Mouse (Mus musculus): ENCODE results near the gene Rgs11. TPM values are rescaled to one million over a fixed set of nuclear protein-coding genes. Genes with fewer than 3 reads are reported as not detected.

The Rgs11 gene
- polyA plus RNA-seq, 1 experiment from 2014 or later, result 2.0 TPM

GRCm38 (mm10) chr17:26232863-26233262, 30.1 kb downstream of the Rgs11 start:
- H3K9ac ChIP-seq (replicated peaks), result no peak overlapping the region
- H3K4me3 ChIP-seq (replicated peaks), result no peak overlapping the region
- no peak for ATAC-seq
- H3K4me1 ChIP-seq (replicated peaks), result 0 out of 2 replicates have a peak, but pooled peaks cover 3% of the 10 kb centered on the region
- no peaks in the 10 kb centered on the region for H3K27me3 ChIP-seq
- H3K36me3 ChIP-seq, result 0 out of 2 replicates have a peak, but pooled peaks cover 5% of the 10 kb centered on the region
- 70% methylated on average over 8 of the region's 8 CpGs for WGBS
- no peaks in the 10 kb centered on the region for H3K9me3 ChIP-seq
- H3K4me2 ChIP-seq (replicated peaks), result no peak overlapping the region
- H3K27ac ChIP-seq, result no peak overlapping the region

- Histone ChIP-seq H3K9ac (replicated peaks) (no peak overlapping the region), H3K9me3 (no peaks in the 10 kb centered on the region), H3K27ac (no peak overlapping the region), H3K36me3 (0 out of 2 replicates have a peak, but pooled peaks cover 5% of the 10 kb centered on the region), H3K4me2 (replicated peaks) (no peak overlapping the region), H3K4me1 (replicated peaks) (0 out of 2 replicates have a peak, but pooled peaks cover 3% of the 10 kb centered on the region), H3K27me3 (no peaks in the 10 kb centered on the region), H3K4me3 (replicated peaks) (no peak overlapping the region)
- ATAC-seq, result no peak
- WGBS, result 93% methylated on average over 8 of the region's 8 CpGs
Measured at GRCm38 (mm10) chr17:26234386-26234785, 31.6 kb downstream of the Rgs11 start.

- no peaks in the 10 kb centered on the region for H3K9me3 ChIP-seq
- H3K27ac ChIP-seq, result peak overlapping the region; percentile 57
- H3K4me3 ChIP-seq (replicated peaks), result no peak overlapping the region
- H3K4me2 ChIP-seq (replicated peaks), result no peak overlapping the region
- H3K9ac ChIP-seq (replicated peaks), result no peak overlapping the region
- H3K36me3 ChIP-seq, result 0 out of 2 replicates have a peak, but pooled peaks cover 5% of the 10 kb centered on the region
- 69% methylated on average over 13 of the region's 13 CpGs for WGBS
- H3K4me1 ChIP-seq (replicated peaks), result 0 out of 2 replicates have a peak, but pooled peaks cover 3% of the 10 kb centered on the region
- no peaks in the 10 kb centered on the region for H3K27me3 ChIP-seq
- ATAC-seq, result no peak
Measured at GRCm38 (mm10) chr17:26235077-26235815, 32.5 kb downstream of the Rgs11 start.

- ATAC-seq, result no peak
- Histone ChIP-seq H3K9me3 (no peaks in the 10 kb centered on the region), H3K27me3 (no peaks in the 10 kb centered on the region), H3K9ac (replicated peaks) (no peak overlapping the region), H3K4me1 (replicated peaks) (peaks cover 13% of the 10 kb centered on the region), H3K27ac (no peak overlapping the region), H3K36me3 (0 out of 2 replicates have a peak, but pooled peaks cover 4% of the 10 kb centered on the region), H3K4me3 (replicated peaks) (no peak overlapping the region), H3K4me2 (replicated peaks) (no peak overlapping the region)
- 93% methylated on average over 10 of the region's 10 CpGs for WGBS
Measured at GRCm38 (mm10) chr17:26237667-26238066, 34.9 kb downstream of the Rgs11 start.

GRCm38 (mm10) chr17:26239551-26239950, 36.8 kb downstream of the Rgs11 start:
- Histone ChIP-seq H3K9ac (replicated peaks) (no peak overlapping the region), H3K27ac (no peak overlapping the region), H3K9me3 (no peaks in the 10 kb centered on the region), H3K27me3 (no peaks in the 10 kb centered on the region), H3K4me3 (replicated peaks) (no peak overlapping the region), H3K4me1 (replicated peaks) (peaks cover 26% of the 10 kb centered on the region), H3K4me2 (replicated peaks) (no peak overlapping the region), H3K36me3 (no peaks in the 10 kb centered on the region)
- 73% methylated on average over 2 of the region's 2 CpGs for WGBS
- ATAC-seq, result no peak

GRCm38 (mm10) chr17:26240120-26240790, 37.5 kb downstream of the Rgs11 start:
- ATAC-seq, result no peak
- 82% methylated on average over 6 of the region's 6 CpGs for WGBS
- no peaks in the 10 kb centered on the region for H3K36me3 ChIP-seq
- no peak overlapping the region for H3K4me2 ChIP-seq (replicated peaks)
- no peak overlapping the region for H3K27ac ChIP-seq
- H3K4me1 ChIP-seq (replicated peaks), result peaks cover 30% of the 10 kb centered on the region
- H3K27me3 ChIP-seq, result no peaks in the 10 kb centered on the region
- no peak overlapping the region for H3K4me3 ChIP-seq (replicated peaks)
- no peak overlapping the region for H3K9ac ChIP-seq (replicated peaks)
- no peaks in the 10 kb centered on the region for H3K9me3 ChIP-seq

- Histone ChIP-seq H3K4me2 (replicated peaks) (no peak overlapping the region), H3K9ac (replicated peaks) (no peak overlapping the region), H3K36me3 (no peaks in the 10 kb centered on the region), H3K9me3 (no peaks in the 10 kb centered on the region), H3K27ac (no peak overlapping the region), H3K27me3 (no peaks in the 10 kb centered on the region), H3K4me1 (replicated peaks) (peaks cover 27% of the 10 kb centered on the region), H3K4me3 (replicated peaks) (no peak overlapping the region)
- ATAC-seq, result no peak
- WGBS, result 84% methylated on average over 6 of the region's 6 CpGs
Measured at GRCm38 (mm10) chr17:26240990-26241389, 38.2 kb downstream of the Rgs11 start.

- H3K27ac ChIP-seq, result peak overlapping the region; percentile 69
- H3K27me3 ChIP-seq, result no peaks in the 10 kb centered on the region
- 1% methylated on average over 32 of the region's 32 CpGs for WGBS
- peak overlapping the region; percentile 75 for H3K4me3 ChIP-seq (replicated peaks)
- peaks cover 27% of the 10 kb centered on the region for H3K4me1 ChIP-seq (replicated peaks)
- H3K9me3 ChIP-seq, result no peaks in the 10 kb centered on the region
- peak overlapping the region; percentile 84 for H3K4me2 ChIP-seq (replicated peaks)
- peak; percentile 96 for ATAC-seq
- peak overlapping the region; percentile 79 for H3K9ac ChIP-seq (replicated peaks)
- no peaks in the 10 kb centered on the region for H3K36me3 ChIP-seq
Measured at GRCm38 (mm10) chr17:26243471-26244100, 40.8 kb downstream of the Rgs11 start.

- H3K4me2 ChIP-seq (replicated peaks), result peak within 1 kb of the TSS; percentile 84
- peak within 1 kb of the TSS; percentile 71 for H3K27ac ChIP-seq
- H3K27me3 ChIP-seq, result no peaks in the 10 kb centered on the region
- 7% methylated on average over 33 of the region's 33 CpGs for WGBS
- peak within 1 kb of the TSS; percentile 79 for H3K9ac ChIP-seq (replicated peaks)
- H3K9me3 ChIP-seq, result no peaks in the 10 kb centered on the region
- no peaks in the 10 kb centered on the region for H3K36me3 ChIP-seq
- peaks cover 27% of the 10 kb centered on the region for H3K4me1 ChIP-seq (replicated peaks)
- H3K4me3 ChIP-seq (replicated peaks), result peak within 1 kb of the TSS; percentile 75
- peak; percentile 97 for ATAC-seq
Measured at GRCm38 (mm10) chr17:26244101-26244841, 41.5 kb downstream of the Rgs11 start, which contains the start of gene Fam234a. Fam234a (minus strand) TSS chr17:26244242.

GRCm38 (mm10) chr17:26251886-26252538, 49.3 kb downstream of the Rgs11 start:
- peak overlapping the region; percentile 79 for H3K4me2 ChIP-seq (replicated peaks)
- peak overlapping the region; percentile 98 for H3K4me3 ChIP-seq (replicated peaks)
- peak overlapping the region; percentile 99 for H3K27ac ChIP-seq
- peaks cover 17% of the 10 kb centered on the region for H3K4me1 ChIP-seq (replicated peaks)
- no peaks in the 10 kb centered on the region for H3K27me3 ChIP-seq
- ATAC-seq, result no peak
- no peak overlapping the region; the same call in 1 of the 2 replicates for H3K9ac ChIP-seq (replicated peaks)
- H3K9me3 ChIP-seq, result no peaks in the 10 kb centered on the region
- H3K36me3 ChIP-seq, result peaks cover 8% of the 10 kb centered on the region
- 50% methylated on average over 4 of the region's 4 CpGs for WGBS
